Mouse (Mus musculus) G1E-ER4 (cell line): ENCODE results near the gene C1qtnf6. TPM values are rescaled to one million over a fixed set of nuclear protein-coding genes. Genes with fewer than 3 reads are reported as not detected.

Source experiments
- GATA1 ChIP-seq: IDR thresholded peaks from one replicate; pipeline ENCODE4 v1.8.0; 2012; ENCODE audit warnings: low read length, inconsistent platforms
- polyA plus RNA-seq: library from polyadenylated mRNA; stranded (reverse); fragments of >175 nt; gene quantifications from 2 replicates; pipeline ENCODE4 v1.2.3, GENCODE M21; 2012

The C1qtnf6 gene
- polyA plus RNA-seq, 1 experiment, result 0.03 TPM

- TF ChIP-seq GATA1, result no peak
Measured at GRCm38 (mm10) chr15:78531901-78532469, 769 bp upstream of the C1qtnf6 start.

- no peak for TF ChIP-seq GATA1
Measured at GRCm38 (mm10) chr15:78531451-78531720, 170 bp upstream of the C1qtnf6 start.

GRCm38 (mm10) chr15:78530141-78530540 is 1.1 kb downstream of the C1qtnf6 start:
- TF ChIP-seq GATA1, result no peak

- TF ChIP-seq GATA1, result no peak
Measured at GRCm38 (mm10) chr15:78529428-78529990, 1.7 kb downstream of the C1qtnf6 start.

GRCm38 (mm10) chr15:78528726-78529411 is 2.3 kb downstream of the C1qtnf6 start:
- TF ChIP-seq GATA1, result no peak

- TF ChIP-seq GATA1, result no peak
Measured at GRCm38 (mm10) chr15:78527973-78528372, 3.2 kb downstream of the C1qtnf6 start.

- no peak for TF ChIP-seq GATA1
Measured at GRCm38 (mm10) chr15:78524163-78524562, 7.1 kb downstream of the C1qtnf6 start.

- no peak for TF ChIP-seq GATA1
Measured at GRCm38 (mm10) chr15:78521892-78522291, 9.3 kb downstream of the C1qtnf6 start.

GRCm38 (mm10) chr15:78521331-78521730 is 9.9 kb downstream of the C1qtnf6 start:
- no peak for TF ChIP-seq GATA1

GRCm38 (mm10) chr15:78520112-78520715 is 11.0 kb downstream of the C1qtnf6 start:
- no peak for TF ChIP-seq GATA1

GRCm38 (mm10) chr15:78518221-78518620 is 13.0 kb downstream of the C1qtnf6 start:
- TF ChIP-seq GATA1, result no peak

GRCm38 (mm10) chr15:78515759-78516158 is 15.5 kb downstream of the C1qtnf6 start:
- TF ChIP-seq GATA1, result no peak

GRCm38 (mm10) chr15:78514393-78515146 is 16.6 kb downstream of the C1qtnf6 start:
- TF ChIP-seq GATA1, result no peak

GRCm38 (mm10) chr15:78513019-78513418 is 18.2 kb downstream of the C1qtnf6 start:
- TF ChIP-seq GATA1, result no peak

GRCm38 (mm10) chr15:78511951-78512350 is 19.3 kb downstream of the C1qtnf6 start:
- TF ChIP-seq GATA1, result no peak

GRCm38 (mm10) chr15:78510736-78511135 is 20.5 kb downstream of the C1qtnf6 start:
- TF ChIP-seq GATA1, result no peak
